Mouse (Mus musculus) CH12.LX (cell line): ENCODE results near the gene Rnf126.
A peak's percentile ranks its signal among the peaks of the same experiment; 100 is the strongest.

Experiments
- CTCF ChIP-seq, 2 experiments: IDR thresholded peaks in 1 of 2; conservative IDR thresholded peaks in 1 of 2; 2 replicates each; pipeline ENCODE4 v1.5.1; 2011 to 2012; ENCODE audit warnings: low read depth in 2 of 2, low read length in 2 of 2, improper control_type of control experiment in 1 of 2, inconsistent platforms in 1 of 2, mild to moderate bottlenecking in 1 of 2, moderate library complexity in 1 of 2
- POLR2A ChIP-seq: IDR thresholded peaks from 2 replicates; pipeline ENCODE4 v1.6.1; 2011; ENCODE audit warnings: low read depth, mild to moderate bottlenecking, improper control_type of control experiment, low read length
- RCOR1 ChIP-seq: conservative IDR thresholded peaks from 2 replicates; pipeline ENCODE4 v1.6.1; 2012; ENCODE audit warnings: low read depth, mild to moderate bottlenecking, inconsistent platforms, low read length, improper control_type of control experiment

DNA sequence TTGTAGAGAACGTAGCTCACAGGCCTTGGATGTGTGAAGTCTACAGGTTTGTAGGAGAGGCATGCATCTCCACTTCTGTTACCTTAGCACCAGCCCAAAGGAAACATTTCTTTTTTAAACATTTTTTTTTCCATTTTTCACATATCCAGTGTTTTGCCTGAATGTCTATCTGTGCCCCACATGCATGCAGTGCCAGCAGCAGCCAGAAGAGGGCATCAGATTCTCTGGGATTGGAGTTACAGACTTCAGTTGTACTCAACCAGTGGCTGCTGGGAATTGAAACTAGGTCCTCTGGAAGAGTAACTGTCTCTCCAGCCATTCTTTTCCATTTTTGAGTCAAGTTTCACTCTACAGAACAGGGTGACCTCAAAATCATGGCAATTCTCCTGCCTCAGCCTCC, 34.3 kb downstream of the Rnf126 start:
- peak; percentile 59 to 67 for TF ChIP-seq CTCF (conservative IDR thresholded peaks at IDR 0.05 in 1 of 2, IDR thresholded peaks at IDR 0.05 in 1 of 2; ENCODE audit: low read depth in 2 of 2, low read length in 2 of 2)
- TF ChIP-seq POLR2A: no peak
- no peak for TF ChIP-seq RCOR1
